26 mouse cellular contexts compared by ENCODE assay signal in the genomic region with DNA sequence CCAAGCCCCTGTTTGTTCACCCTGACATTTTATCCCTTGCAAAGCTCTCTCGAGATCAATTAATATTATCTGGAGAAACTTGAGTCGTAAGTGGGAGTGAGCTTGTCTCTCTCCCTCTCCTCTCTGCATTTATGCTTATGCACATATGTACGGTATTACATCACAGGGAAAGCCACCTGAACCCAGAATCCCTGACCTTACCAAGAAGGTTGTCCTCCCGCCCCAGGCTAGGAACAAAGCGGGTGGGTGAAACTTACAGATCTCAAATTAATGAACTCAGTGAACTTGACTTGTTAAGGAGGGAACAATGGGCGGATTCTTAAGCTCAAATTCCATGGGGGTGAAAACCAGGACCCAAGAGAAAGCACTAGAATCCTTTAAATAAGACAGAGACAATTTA.
DNase-seq lines count a peak whose midpoint lies in the region; ATAC-seq and TF ChIP-seq lines count a peak whose summit lies in the region.
"Had no signal": no experiment of that assay in that cellular context is flagged by ENCODE, and none has a peak within 500 bp of the region (broad histone marks: within the 10 kb centered on the region; RNA-seq: fewer than 3 reads in every experiment).

No protein-coding gene starts in this region.

- H3K9me3 ChIP-seq in kidney, postnatal 0 days (replicated peaks; ENCODE audit: low read length) = no peaks in the 10 kb centered on the region
- H3K9me3 ChIP-seq: embryonic facial prominence, embryonic 15.5 days; forebrain, embryonic 12.5 days; hindbrain, embryonic 12.5 days; limb, embryonic 13.5 days; lung, embryonic 15.5 days; megakaryocyte, embryonic 14.5 days; midbrain, embryonic 13.5 days; neural tube, embryonic 13.5 days; stomach, embryonic 15.5 days had no signal

- 23% methylated on average over 6 of the region's 6 CpGs for whole genome bisulfite sequencing in kidney, postnatal 0 days

- no peak overlapping the region for H3K4me3 ChIP-seq in kidney, postnatal 0 days (replicated peaks; ENCODE audit: low read depth, low read length)
- H3K4me3 ChIP-seq: embryonic facial prominence, embryonic 15.5 days; forebrain, embryonic 12.5 days; hindbrain, embryonic 12.5 days; left cerebral cortex, adult 2 months; limb, embryonic 13.5 days; lung, embryonic 15.5 days; megakaryocyte, embryonic 14.5 days; midbrain, embryonic 13.5 days; neural tube, embryonic 13.5 days; stomach, embryonic 15.5 days had no signal

- H3K9ac ChIP-seq in kidney, postnatal 0 days (ENCODE audit: low read depth, low read length) = no peak overlapping the region
- H3K9ac ChIP-seq: embryonic facial prominence, embryonic 15.5 days; forebrain, embryonic 12.5 days; forebrain, postnatal 0 days; hindbrain, embryonic 12.5 days; limb, embryonic 13.5 days; lung, embryonic 15.5 days; midbrain, embryonic 13.5 days; neural tube, embryonic 13.5 days; stomach, embryonic 15.5 days had no signal

- no peak overlapping the region for H3K27ac ChIP-seq in kidney, postnatal 0 days
- H3K27ac ChIP-seq: embryonic facial prominence, embryonic 15.5 days; forebrain, embryonic 12.5 days; hindbrain, embryonic 12.5 days; left cerebral cortex, adult 2 months; limb, embryonic 13.5 days; lung, embryonic 15.5 days; midbrain, embryonic 13.5 days; neural tube, embryonic 13.5 days; stomach, embryonic 15.5 days had no signal

- H3K36me3 ChIP-seq in kidney, postnatal 0 days (ENCODE audit: insufficient read depth, low read length) = no peaks in the 10 kb centered on the region
- H3K36me3 ChIP-seq: embryonic facial prominence, embryonic 15.5 days; forebrain, embryonic 12.5 days; hindbrain, embryonic 12.5 days; limb, embryonic 13.5 days; lung, embryonic 15.5 days; midbrain, embryonic 13.5 days; neural tube, embryonic 13.5 days; stomach, embryonic 15.5 days had no signal

- no peak for ATAC-seq in kidney, postnatal 0 days (replicated peaks; ENCODE audit: low FRiP score, low read depth)
- ATAC-seq: forebrain, postnatal 0 days; intestine, embryonic 16.5 days; midbrain, embryonic 13.5 days had no signal

- no peaks in the 10 kb centered on the region for H3K27me3 ChIP-seq in kidney, postnatal 0 days (ENCODE audit: insufficient read depth, low read length)
- H3K27me3 ChIP-seq: CH12.LX; embryonic facial prominence, embryonic 15.5 days; forebrain, embryonic 12.5 days; hindbrain, embryonic 12.5 days; limb, embryonic 13.5 days; lung, embryonic 15.5 days; midbrain, embryonic 13.5 days; neural tube, embryonic 13.5 days; stomach, embryonic 15.5 days had no signal

- H3K4me1 ChIP-seq in kidney, postnatal 0 days (replicated peaks; ENCODE audit: insufficient read depth, low read length) = no peaks in the 10 kb centered on the region; the same call in 1 of the 2 replicates

- peak; percentile 27 for DNase-seq in embryo, embryonic 11 days
- DNase-seq in embryo, embryonic 10.5 days (ENCODE audit: low spot score) = no peak
- peak; percentile 26 for DNase-seq in kidney, adult 9 months
- DNase-seq in kidney, postnatal 10 days = no peak
- peak; percentile 46 for DNase-seq in kidney, postnatal 0 days (ENCODE audit: low spot score)
- DNase-seq in layer of hippocampus, postnatal 36 days = no peak
- DNase-seq in lung, postnatal 4 days = no peak
- DNase-seq in T-cell, adult 2 months (ENCODE audit: low spot score) = no peak
- DNase-seq: adrenal gland, adult 8-10 months; cerebellum, adult 8-10 months; cerebellum, postnatal 25 days; forebrain, postnatal 0 days; right cerebral cortex, postnatal 14 days had no signal

- no peak overlapping the region for H3K4me2 ChIP-seq in kidney, postnatal 0 days (ENCODE audit: low read length)
- H3K4me2 ChIP-seq: embryonic facial prominence, embryonic 15.5 days; forebrain, embryonic 12.5 days; hindbrain, embryonic 12.5 days; limb, embryonic 13.5 days; liver, embryonic 11.5 days; lung, embryonic 15.5 days; midbrain, embryonic 13.5 days; neural tube, embryonic 13.5 days; stomach, embryonic 15.5 days had no signal

- no peak for TF ChIP-seq CTCF in kidney, postnatal 0 days (IDR thresholded peaks at IDR 0.05; ENCODE audit: low read depth)

Comparison
In these comparisons a context has a peak if more than half of its experiments do, and no peak if none do; other contexts are left out.
1. DNase-seq: peak in embryo, embryonic 11 days (single experiment), kidney, adult 9 months (single experiment) and kidney, postnatal 0 days (single experiment); none in embryo, embryonic 10.5 days (single experiment), kidney, postnatal 10 days (single experiment), layer of hippocampus, postnatal 36 days (0 of 2), lung, postnatal 4 days (0 of 2) and T-cell, adult 2 months (single experiment).